Comparison of ENCODE assay signal across 10 mouse cellular contexts in genomic region chr7:127343351-127344019, GRCm38 (mm10). TPM values are rescaled to one million over a fixed set of nuclear protein-coding genes. Genes with fewer than 3 reads are reported as not detected.
DNase-seq lines count a peak whose midpoint lies in the region; ATAC-seq and TF ChIP-seq lines count a peak whose summit lies in the region.
"Had no signal": no experiment of that assay in that cellular context is flagged by ENCODE, and none has a peak within 500 bp of the region (broad histone marks: within the 10 kb centered on the region; RNA-seq: fewer than 3 reads in every experiment).

No protein-coding gene starts in this region.

- peak overlapping the region; percentile 94; the same call in 1 of the 2 replicates for H3K4me3 ChIP-seq in embryonic facial prominence, embryonic 13.5 days
- no peak overlapping the region; the same call in 1 of the 2 replicates for H3K4me3 ChIP-seq in embryonic facial prominence, embryonic 10.5 days
- no peak overlapping the region for H3K4me3 ChIP-seq in kidney, embryonic 15.5 days (replicated peaks)
- no peak overlapping the region for H3K4me3 ChIP-seq in kidney, embryonic 14.5 days (ENCODE audit: low read length)
- H3K4me3 ChIP-seq in neural tube, embryonic 11.5 days (ENCODE audit: low read depth, low read length) = peak overlapping the region; percentile 1; the same call in 1 of the 2 replicates
- peak overlapping the region; percentile 62 for H3K4me3 ChIP-seq in myocyte

- no peaks in the 10 kb centered on the region for H3K27me3 ChIP-seq in embryonic facial prominence, embryonic 13.5 days
- H3K27me3 ChIP-seq in embryonic facial prominence, embryonic 10.5 days (replicated peaks; ENCODE audit: low read depth, poor library complexity, severe bottlenecking) = no peaks in the 10 kb centered on the region
- no peaks in the 10 kb centered on the region for H3K27me3 ChIP-seq in kidney, embryonic 15.5 days
- no peaks in the 10 kb centered on the region for H3K27me3 ChIP-seq in kidney, embryonic 14.5 days (ENCODE audit: control insufficient read depth, insufficient read depth, low read length)
- no peaks in the 10 kb centered on the region for H3K27me3 ChIP-seq in neural tube, embryonic 11.5 days (ENCODE audit: control insufficient read depth, insufficient read depth, low read length)
- H3K27me3 ChIP-seq in myocyte (ENCODE audit: control insufficient read depth, insufficient read depth, insufficient read length) = no peaks in the 10 kb centered on the region

- H3K27ac ChIP-seq in embryonic facial prominence, embryonic 13.5 days = no peak overlapping the region
- H3K27ac ChIP-seq in embryonic facial prominence, embryonic 10.5 days (replicated peaks) = no peak overlapping the region
- no peak overlapping the region for H3K27ac ChIP-seq in kidney, embryonic 15.5 days
- H3K27ac ChIP-seq in kidney, embryonic 14.5 days (ENCODE audit: low read depth, low read length) = no peak overlapping the region
- H3K27ac ChIP-seq in neural tube, embryonic 11.5 days (ENCODE audit: low read depth, low read length) = no peak overlapping the region

- no peak for ATAC-seq in embryonic facial prominence, embryonic 13.5 days (ENCODE audit: insufficient number of reproducible peaks, insufficient read depth, low FRiP score, low TSS enrichment, low read depth)
- ATAC-seq in kidney, embryonic 15.5 days (replicated peaks; ENCODE audit: low FRiP score) = no peak
- ATAC-seq in kidney, embryonic 14.5 days (ENCODE audit: low FRiP score, low TSS enrichment) = no peak
- no peak for ATAC-seq in neural tube, embryonic 11.5 days (ENCODE audit: insufficient read depth, low FRiP score, low TSS enrichment)
- no peak for ATAC-seq in erythroid progenitor cell, adult 5-6 weeks (replicated peaks; ENCODE audit: low FRiP score, poor library complexity, severe bottlenecking)
- ATAC-seq: activated CD4-positive, CD25-positive, alpha-beta regulatory T cell, adult 4 months had no signal

- H3K4me2 ChIP-seq in embryonic facial prominence, embryonic 13.5 days = no peak overlapping the region
- H3K4me2 ChIP-seq in kidney, embryonic 15.5 days = 0 out of 2 replicates have a peak overlapping the region, but pooled peaks have one; percentile 83
- H3K4me2 ChIP-seq in kidney, embryonic 14.5 days (replicated peaks; ENCODE audit: low read depth, low read length) = no peak overlapping the region
- H3K4me2 ChIP-seq in neural tube, embryonic 11.5 days (ENCODE audit: low read depth) = no peak overlapping the region
- no peak overlapping the region for H3K4me2 ChIP-seq in myocyte (ENCODE audit: low read depth)

- DNase-seq in embryonic facial prominence, embryonic 10.5 days (ENCODE audit: low spot score) = no peak
- no peak for DNase-seq in neural tube, embryonic 11.5 days (ENCODE audit: low spot score)
- no peak for DNase-seq in neural tube, embryonic 10.5 days (ENCODE audit: extremely low spot score, low spot score)
- DNase-seq: left cerebral cortex, postnatal 4 days had no signal

- H3ac ChIP-seq in myocyte (ENCODE audit: control insufficient read depth, insufficient read length) = no peak overlapping the region

- peaks cover 21% of the 10 kb centered on the region for H3K4me1 ChIP-seq in embryonic facial prominence, embryonic 13.5 days
- H3K4me1 ChIP-seq in embryonic facial prominence, embryonic 10.5 days = peaks cover 36% of the 10 kb centered on the region
- peaks cover 43% of the 10 kb centered on the region for H3K4me1 ChIP-seq in kidney, embryonic 15.5 days
- peaks cover 12% of the 10 kb centered on the region for H3K4me1 ChIP-seq in kidney, embryonic 14.5 days (ENCODE audit: control insufficient read depth, insufficient read depth, low read length)
- peaks cover 5% of the 10 kb centered on the region; the same call in 1 of the 2 replicates for H3K4me1 ChIP-seq in neural tube, embryonic 11.5 days (ENCODE audit: control insufficient read depth, insufficient read depth, low read length)

- H3K9me3 ChIP-seq in embryonic facial prominence, embryonic 13.5 days = no peaks in the 10 kb centered on the region
- H3K9me3 ChIP-seq in embryonic facial prominence, embryonic 10.5 days = no peaks in the 10 kb centered on the region
- no peaks in the 10 kb centered on the region for H3K9me3 ChIP-seq in kidney, embryonic 15.5 days (replicated peaks)
- no peaks in the 10 kb centered on the region for H3K9me3 ChIP-seq in kidney, embryonic 14.5 days (ENCODE audit: control insufficient read depth, low read length)
- H3K9me3 ChIP-seq in neural tube, embryonic 11.5 days (ENCODE audit: control insufficient read depth, low read length) = no peaks in the 10 kb centered on the region

- peaks cover 6% of the 10 kb centered on the region for H3K79me2 ChIP-seq in myocyte (ENCODE audit: control insufficient read depth, insufficient read depth)

- no peak overlapping the region; the same call in 1 of the 2 replicates for H3K9ac ChIP-seq in embryonic facial prominence, embryonic 13.5 days
- 0 out of 2 replicates have a peak overlapping the region, but pooled peaks have one; percentile 4 for H3K9ac ChIP-seq in kidney, embryonic 15.5 days
- H3K9ac ChIP-seq in kidney, embryonic 14.5 days (ENCODE audit: low read depth, low read length) = no peak overlapping the region
- H3K9ac ChIP-seq in neural tube, embryonic 11.5 days (ENCODE audit: low read length) = no peak overlapping the region

- no peak for TF ChIP-seq POLR2A in myocyte (IDR thresholded peaks at IDR 0.05; ENCODE audit: insufficient read length, low read depth)

- H3K36me3 ChIP-seq in embryonic facial prominence, embryonic 13.5 days = peaks cover 30% of the 10 kb centered on the region
- peaks cover 38% of the 10 kb centered on the region for H3K36me3 ChIP-seq in embryonic facial prominence, embryonic 10.5 days (replicated peaks)
- H3K36me3 ChIP-seq in kidney, embryonic 15.5 days = peaks cover 31% of the 10 kb centered on the region
- H3K36me3 ChIP-seq in kidney, embryonic 14.5 days (ENCODE audit: control insufficient read depth, insufficient read depth, low read length) = peaks cover 21% of the 10 kb centered on the region
- H3K36me3 ChIP-seq in neural tube, embryonic 11.5 days (ENCODE audit: control insufficient read depth, insufficient read depth, low read length) = peaks cover 5% of the 10 kb centered on the region; the same call in 1 of the 2 replicates
- no peaks in the 10 kb centered on the region for H3K36me3 ChIP-seq in myocyte (ENCODE audit: control insufficient read depth, insufficient read depth)

- WGBS in embryonic facial prominence, embryonic 13.5 days = 94% methylated on average over 38 of the region's 38 CpGs
- WGBS in embryonic facial prominence, embryonic 10.5 days = 95% methylated on average over 38 of the region's 38 CpGs
- 93% methylated on average over 38 of the region's 38 CpGs for WGBS in kidney, embryonic 15.5 days
- WGBS in kidney, embryonic 14.5 days = 95% methylated on average over 38 of the region's 38 CpGs
- WGBS in neural tube, embryonic 11.5 days = 94% methylated on average over 38 of the region's 38 CpGs

RNA-seq across cellular contexts. Expression of gene Zfp768, which starts 1.9 kb away (rescaled TPM):
- polyA plus RNA-seq in embryonic facial prominence, embryonic 13.5 days (2015; fragmentation: Nextera tagmentation; extraction: Ambion mirVana) = 16.1 and 18.1 TPM in 2 replicates
- polyA plus RNA-seq in embryonic facial prominence, embryonic 10.5 days (2016; fragmentation: Nextera tagmentation; extraction: Ambion mirVana) = 19.7 and 20.9 TPM in 2 replicates
- polyA plus RNA-seq in kidney, embryonic 15.5 days (2015; fragmentation: Nextera tagmentation; extraction: Ambion mirVana) = 21.5 and 25.1 TPM in 2 replicates
- 7.0 and 7.6 TPM in 2 replicates for polyA plus RNA-seq in kidney, embryonic 14.5 days (2014; fragmentation: Nextera tagmentation; extraction: Ambion mirVana)
- 5.1 and 7.0 TPM in 2 replicates for polyA plus RNA-seq in neural tube, embryonic 11.5 days (2014; fragmentation: Nextera tagmentation; extraction: Ambion mirVana)
- polyA plus RNA-seq in myocyte (2012; fragmentation: generic; extraction: Trizol) = 17.3 TPM
- 0.72 TPM in 1 of 2 replicates, not detected in the other for total RNA-seq in erythroid progenitor cell, adult 5-6 weeks (2015; ENCODE audit: low replicate concordance)
- 0.39 and 1.3 TPM in 2 replicates for total RNA-seq in erythroid progenitor cell, adult 5-6 weeks (2017; ENCODE audit: low replicate concordance)

RNA-seq across cellular contexts. Expression of gene Zfp747, which starts 32.4 kb away (rescaled TPM):
- polyA plus RNA-seq in embryonic facial prominence, embryonic 13.5 days (2015; fragmentation: Nextera tagmentation; extraction: Ambion mirVana) = 9.4 and 10.5 TPM in 2 replicates
- 9.0 and 9.3 TPM in 2 replicates for polyA plus RNA-seq in embryonic facial prominence, embryonic 10.5 days (2016; fragmentation: Nextera tagmentation; extraction: Ambion mirVana)
- polyA plus RNA-seq in kidney, embryonic 15.5 days (2015; fragmentation: Nextera tagmentation; extraction: Ambion mirVana) = 8.3 and 10.7 TPM in 2 replicates
- polyA plus RNA-seq in kidney, embryonic 14.5 days (2014; fragmentation: Nextera tagmentation; extraction: Ambion mirVana) = 5.7 and 8.4 TPM in 2 replicates
- 9.4 and 9.8 TPM in 2 replicates for polyA plus RNA-seq in neural tube, embryonic 11.5 days (2014; fragmentation: Nextera tagmentation; extraction: Ambion mirVana)
- polyA plus RNA-seq in myocyte (2012; fragmentation: generic; extraction: Trizol) = 3.6 TPM
- 0.42 TPM in 1 of 2 replicates, not detected in the other for total RNA-seq in erythroid progenitor cell, adult 5-6 weeks (2015; ENCODE audit: low replicate concordance)
- total RNA-seq in erythroid progenitor cell, adult 5-6 weeks (2017; ENCODE audit: low replicate concordance) = 2.4 TPM in 1 of 2 replicates, not detected in the other

RNA-seq across cellular contexts. Expression of gene 9130019O22Rik, which starts 43.5 kb away (rescaled TPM):
- 5.6 and 5.9 TPM in 2 replicates for polyA plus RNA-seq in embryonic facial prominence, embryonic 13.5 days (2015; fragmentation: Nextera tagmentation; extraction: Ambion mirVana)
- polyA plus RNA-seq in embryonic facial prominence, embryonic 10.5 days (2016; fragmentation: Nextera tagmentation; extraction: Ambion mirVana) = 5.1 and 6.4 TPM in 2 replicates
- polyA plus RNA-seq in kidney, embryonic 15.5 days (2015; fragmentation: Nextera tagmentation; extraction: Ambion mirVana) = 5.7 and 6.3 TPM in 2 replicates
- 2.6 and 7.2 TPM in 2 replicates for polyA plus RNA-seq in kidney, embryonic 14.5 days (2014; fragmentation: Nextera tagmentation; extraction: Ambion mirVana)
- 6.5 and 8.9 TPM in 2 replicates for polyA plus RNA-seq in neural tube, embryonic 11.5 days (2014; fragmentation: Nextera tagmentation; extraction: Ambion mirVana)
- polyA plus RNA-seq in myocyte (2012; fragmentation: generic; extraction: Trizol) = 0.34 TPM
- total RNA-seq in erythroid progenitor cell, adult 5-6 weeks (2015; ENCODE audit: low replicate concordance) = 1.1 TPM in 1 of 2 replicates, not detected in the other
- total RNA-seq in erythroid progenitor cell, adult 5-6 weeks (2017; ENCODE audit: low replicate concordance) = 0.26 TPM in 1 of 2 replicates, not detected in the other

RNA-seq across cellular contexts. Expression of gene Itgal, which starts 47.4 kb away (rescaled TPM):
- polyA plus RNA-seq in embryonic facial prominence, embryonic 13.5 days (2015; fragmentation: Nextera tagmentation; extraction: Ambion mirVana) = 0.52 and 1.1 TPM in 2 replicates
- 0.73 and 0.82 TPM in 2 replicates for polyA plus RNA-seq in embryonic facial prominence, embryonic 10.5 days (2016; fragmentation: Nextera tagmentation; extraction: Ambion mirVana)
- 0.82 and 1.2 TPM in 2 replicates for polyA plus RNA-seq in kidney, embryonic 15.5 days (2015; fragmentation: Nextera tagmentation; extraction: Ambion mirVana)
- 0.80 and 1.0 TPM in 2 replicates for polyA plus RNA-seq in kidney, embryonic 14.5 days (2014; fragmentation: Nextera tagmentation; extraction: Ambion mirVana)
- polyA plus RNA-seq in neural tube, embryonic 11.5 days (2014; fragmentation: Nextera tagmentation; extraction: Ambion mirVana) = 1.2 and 1.4 TPM in 2 replicates
- polyA plus RNA-seq in myocyte (2012; fragmentation: generic; extraction: Trizol) = 0.16 TPM
- 14.3 and 18.7 TPM in 2 replicates for total RNA-seq in erythroid progenitor cell, adult 5-6 weeks (2015; ENCODE audit: low replicate concordance)
- total RNA-seq in erythroid progenitor cell, adult 5-6 weeks (2017; ENCODE audit: low replicate concordance) = 2.1 and 3.9 TPM in 2 replicates

RNA-seq across cellular contexts. Expression of gene E430018J23Rik, which starts 49.9 kb away (rescaled TPM):
- polyA plus RNA-seq in embryonic facial prominence, embryonic 13.5 days (2015; fragmentation: Nextera tagmentation; extraction: Ambion mirVana) = 6.4 and 7.2 TPM in 2 replicates
- 4.6 and 5.5 TPM in 2 replicates for polyA plus RNA-seq in embryonic facial prominence, embryonic 10.5 days (2016; fragmentation: Nextera tagmentation; extraction: Ambion mirVana)
- 7.1 and 8.0 TPM in 2 replicates for polyA plus RNA-seq in kidney, embryonic 15.5 days (2015; fragmentation: Nextera tagmentation; extraction: Ambion mirVana)
- polyA plus RNA-seq in kidney, embryonic 14.5 days (2014; fragmentation: Nextera tagmentation; extraction: Ambion mirVana) = 5.5 and 8.0 TPM in 2 replicates
- 7.1 and 8.1 TPM in 2 replicates for polyA plus RNA-seq in neural tube, embryonic 11.5 days (2014; fragmentation: Nextera tagmentation; extraction: Ambion mirVana)
- polyA plus RNA-seq in myocyte (2012; fragmentation: generic; extraction: Trizol) = 3.0 TPM
- not detected in 2 replicates for total RNA-seq in erythroid progenitor cell, adult 5-6 weeks (2015; ENCODE audit: low replicate concordance)
- total RNA-seq in erythroid progenitor cell, adult 5-6 weeks (2017; ENCODE audit: low replicate concordance) = not detected in 2 replicates

Comparison
In these comparisons a context has a peak if more than half of its experiments do, and no peak if none do; other contexts are left out.
1. H3K4me3 ChIP-seq: peak in embryonic facial prominence, embryonic 13.5 days (single experiment), neural tube, embryonic 11.5 days (single experiment) and myocyte (single experiment); none in embryonic facial prominence, embryonic 10.5 days (single experiment), kidney, embryonic 15.5 days (single experiment) and kidney, embryonic 14.5 days (single experiment).